Mouse (Mus musculus) thymus, adult 2 months (tissue): Measurements from ENCODE around the gene Gli1.

Experiments
- CTCF ChIP-seq: fragments of 200-500 bp; IDR thresholded peaks from 2 replicates; pipeline ENCODE4 v1.5.1; 2012; ENCODE audit warnings: mild to moderate bottlenecking, control low read depth, low read length, moderate library complexity, borderline replicate concordance; ENCODE audit not compliant: control insufficient read depth, poor library complexity, insufficient read depth; ENCODE audit errors: extremely low read depth
- POLR2A ChIP-seq: fragments of 200-500 bp; IDR thresholded peaks from 2 replicates; pipeline ENCODE4 v1.6.1; 2012; ENCODE audit warnings: mild to moderate bottlenecking, low read length, control low read depth, moderate library complexity; ENCODE audit not compliant: control insufficient read depth, poor library complexity, insufficient read depth; ENCODE audit errors: extremely low read depth

DNA sequence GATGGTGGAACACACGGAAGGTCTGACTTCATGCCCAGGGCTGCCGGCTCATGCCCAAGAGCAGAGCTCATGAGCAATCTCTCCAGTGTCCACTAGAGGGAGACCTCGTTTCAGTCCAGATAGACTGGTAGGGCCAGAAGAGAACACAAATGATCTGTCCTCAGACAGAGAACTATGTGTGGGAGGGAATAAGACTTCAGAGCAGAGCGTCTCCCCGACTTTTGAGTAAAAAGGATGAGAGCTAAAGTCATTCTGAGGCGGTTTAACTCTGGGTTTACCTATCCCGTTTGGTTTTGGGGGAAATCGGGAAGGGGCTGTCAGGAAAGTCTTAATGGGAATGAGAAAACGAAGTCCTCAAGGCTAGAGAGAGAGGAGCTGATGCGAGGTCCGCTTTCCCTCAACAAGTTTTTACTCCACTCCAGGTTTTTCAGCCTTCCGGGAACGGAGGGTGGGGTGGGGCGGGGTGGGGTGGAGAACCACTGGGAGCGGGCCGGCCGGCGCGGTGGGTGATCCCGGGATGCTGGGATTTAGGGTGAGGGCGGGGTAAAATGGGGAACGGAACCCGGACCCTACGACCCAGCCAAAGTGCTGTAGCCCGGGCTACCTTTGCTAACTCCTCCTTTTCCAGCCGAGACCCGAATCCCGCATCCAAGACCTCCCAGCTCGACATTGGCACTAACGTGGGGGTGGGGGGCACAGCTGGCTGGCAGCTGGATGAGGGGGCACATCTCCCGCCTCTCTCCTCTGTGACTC is 2.7 kb downstream of the Gli1 start:
- TF ChIP-seq CTCF (peak; percentile 62; the same call in 1 of the 2 replicates), POLR2A (no peak)
